Mouse (Mus musculus) sigmoid colon, adult 10 weeks (tissue): ENCODE results near the gene Gm21767. TPM values are rescaled to one million over a fixed set of nuclear protein-coding genes. Genes with fewer than 3 reads are reported as not detected.

Source experiments
- polyA plus RNA-seq: library from polyadenylated mRNA; stranded (reverse); fragments of 350-450 nt; fragmentation: Illumina TruSeq; extraction: RNeasy Lipid Tissue Mini Kit (QIAGEN cat#74804); gene quantifications from one replicate; pipeline ENCODE4 v1.2.3, GENCODE M21; 2014; ENCODE audit warnings: low read depth, low replicate concordance

Gm21767 gene
- polyA plus RNA-seq, result not detected

DNA sequence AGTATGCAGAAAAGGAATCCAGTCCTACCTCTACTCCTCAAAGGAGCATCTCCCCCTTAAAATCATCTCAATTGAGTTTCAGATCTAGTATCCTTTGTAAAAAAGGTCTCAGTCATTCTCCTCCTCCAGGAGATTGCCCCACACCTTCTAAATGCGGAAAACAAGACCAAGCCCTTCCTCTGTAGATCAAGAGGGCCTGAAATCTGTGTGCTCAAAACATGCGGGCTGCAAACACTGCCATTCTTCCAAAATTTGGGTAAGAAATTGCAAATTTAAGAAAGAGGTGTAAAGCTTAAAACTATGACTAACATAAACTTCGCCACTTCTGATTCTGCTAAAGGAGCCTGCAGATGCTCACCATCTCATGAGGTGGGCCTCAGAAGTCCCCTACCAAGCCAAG is at the start of gene Gm21767:
Gene Gm21767 (plus strand): TSS at position 301 of the 400 bp plus-strand sequence.

